Mouse (Mus musculus) liver, adult 2 months (tissue): ENCODE measurements around the gene Pkd2l1. TPM values are rescaled to one million over a fixed set of nuclear protein-coding genes. Genes with fewer than 3 reads are reported as not detected.
A peak's percentile ranks its signal among the peaks of the same experiment; 100 is the strongest.

Experiments
- DNase-seq: peaks from one replicate; pipeline ENCODE4 v3.0.0-alpha.2; 2011; ENCODE audit warnings: low read depth, low spot score; ENCODE audit errors: extremely low read depth
- H3K27ac ChIP-seq: fragments of 200-500 bp; replicated peaks from 2 replicates; pipeline ENCODE4 v1.5.1; 2012; ENCODE audit warnings: low read depth, mild to moderate bottlenecking, control low read depth, inconsistent platforms, low read length; ENCODE audit not compliant: insufficient read depth
- H3K27me3 ChIP-seq: fragments of 200-500 bp; 2 replicates; pipeline ENCODE4 v1.6.1; 2012; ENCODE audit warnings: mild to moderate bottlenecking, moderate library complexity, low read length, inconsistent platforms; ENCODE audit not compliant: control insufficient read depth, insufficient read depth
- H3K36me3 ChIP-seq: fragments of 200-500 bp; 2 replicates; pipeline ENCODE4 v1.6.1; 2012; ENCODE audit warnings: low read length, inconsistent platforms; ENCODE audit not compliant: control insufficient read depth, insufficient read depth
- H3K4me1 ChIP-seq: fragments of 200-500 bp; 2 replicates; pipeline ENCODE4 v1.6.1; 2011; ENCODE audit warnings: low read length; ENCODE audit not compliant: control insufficient read depth, insufficient read depth
- H3K4me3 ChIP-seq: fragments of 200-500 bp; 2 replicates; pipeline ENCODE4 v1.5.1; 2011; ENCODE audit warnings: low read depth, mild to moderate bottlenecking, control low read depth, low read length, moderate library complexity; ENCODE audit not compliant: insufficient read depth
- H3K79me2 ChIP-seq: fragments of 200-500 bp; 2 replicates; pipeline ENCODE4 v1.6.1; 2012; ENCODE audit warnings: inconsistent platforms, mild to moderate bottlenecking, low read length, moderate library complexity; ENCODE audit not compliant: control insufficient read depth, insufficient read depth
- H3K9ac ChIP-seq: fragments of 200-500 bp; 2 replicates; pipeline ENCODE4 v1.6.1; 2012; ENCODE audit warnings: low read depth, mild to moderate bottlenecking, control low read depth, inconsistent platforms, low read length
- CTCF ChIP-seq: fragments of 200-500 bp; IDR thresholded peaks from 2 replicates; pipeline ENCODE4 v1.5.1; 2011; ENCODE audit warnings: low read depth, low read length, control low read depth
- POLR2A ChIP-seq: fragments of 200-500 bp; IDR thresholded peaks from 2 replicates; pipeline ENCODE4 v1.6.1; 2011; ENCODE audit warnings: low read length, control low read depth; ENCODE audit not compliant: insufficient read depth; ENCODE audit errors: extremely low read depth
- WGBS: fragments of 180-500 bp; shearing (Covaris S2); methylation state at CpG from one replicate; pipeline ENCODE4 v1.1.7; 2018; 5-methylcytosine and 5-hydroxymethylcytosine counted together
- polyA plus RNA-seq: library from polyadenylated mRNA; depleted of rRNA; stranded (reverse); fragments of >200 nt; gene quantifications from 2 replicates; pipeline ENCODE4 v1.2.3, GENCODE M21; 2012
- total RNA-seq: library from RNA; depleted of rRNA; stranded (reverse); fragments of >200 nt; gene quantifications from 2 replicates; pipeline ENCODE4 v1.2.3, GENCODE M21; 2014

The Pkd2l1 gene
- total and polyA plus RNA-seq, 2 experiments: not detected

DNA sequence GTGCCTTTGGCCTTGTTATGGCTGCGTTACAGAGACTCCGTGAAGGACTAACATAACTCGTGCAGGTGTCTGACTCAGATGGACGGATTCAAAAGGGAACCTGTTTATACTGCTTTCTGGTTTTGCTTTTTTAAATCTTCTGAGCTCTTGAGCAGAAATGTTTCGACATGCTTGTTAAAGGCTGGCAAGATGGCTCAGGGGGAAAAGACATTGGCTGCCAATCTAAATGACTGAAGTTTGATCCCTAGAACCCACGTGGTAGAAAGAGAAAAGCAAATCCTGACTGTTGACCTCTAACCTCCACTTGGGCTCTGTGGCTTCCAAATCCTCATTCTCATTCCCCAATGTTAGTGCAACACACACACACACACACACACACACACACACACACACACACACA lies 6.3 kb upstream of the Pkd2l1 start:
- Histone ChIP-seq H3K27me3 (no peaks in the 10 kb centered on the region; the same call in 1 of the 2 replicates), H3K27ac (no peak overlapping the region), H3K36me3 (no peaks in the 10 kb centered on the region), H3K9ac (no peak overlapping the region), H3K79me2 (no peaks in the 10 kb centered on the region), H3K4me3 (no peak overlapping the region), H3K4me1 (no peaks in the 10 kb centered on the region)
- DNase-seq: peak; percentile 67
- TF ChIP-seq CTCF: no peak
- no peak for TF ChIP-seq POLR2A
- 73% methylated on average over 6 of the region's 6 CpGs for WGBS

DNA sequence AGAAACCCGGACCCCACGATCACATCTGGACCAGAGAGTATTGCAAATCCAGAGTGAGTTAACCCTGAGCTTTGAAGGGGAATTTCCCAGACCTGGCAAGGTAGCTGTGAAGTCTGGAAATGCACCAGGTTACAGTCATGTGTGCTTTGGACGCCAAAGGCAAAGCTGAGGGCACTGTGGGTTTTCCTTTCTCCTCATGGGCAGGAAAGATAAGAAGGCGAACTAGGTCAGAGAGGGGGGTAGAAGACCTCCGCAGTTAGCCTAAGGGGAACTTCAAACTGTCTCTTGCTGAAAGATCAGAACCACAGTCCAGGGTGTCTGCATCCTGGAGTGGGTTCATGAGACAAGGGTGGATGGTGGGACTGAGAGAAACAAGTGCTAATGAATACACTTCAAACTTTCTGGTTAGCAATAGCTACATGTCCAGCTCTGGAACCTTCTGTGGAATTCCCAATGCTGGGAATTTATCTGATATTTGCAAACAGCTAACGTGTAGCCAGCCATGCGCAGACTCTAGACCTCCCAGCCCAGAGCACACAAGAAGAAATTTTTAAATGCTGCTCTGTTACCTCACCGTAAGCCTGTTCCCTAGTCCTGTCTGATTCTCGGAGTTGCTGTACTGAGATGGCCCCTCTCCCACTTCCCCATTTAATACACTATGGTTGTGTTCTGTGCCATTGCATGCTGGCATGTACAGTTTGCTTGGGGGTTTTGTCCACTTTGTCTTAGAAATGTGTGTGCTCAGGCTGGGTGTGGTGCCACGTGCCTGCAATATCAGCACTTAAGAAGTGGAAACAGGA lies 5.0 kb upstream of the Pkd2l1 start:
- no peak for DNase-seq
- H3K4me1 ChIP-seq: no peaks in the 10 kb centered on the region
- no peak overlapping the region for H3K27ac ChIP-seq
- no peak overlapping the region for H3K4me3 ChIP-seq
- H3K27me3 ChIP-seq: peaks cover 4% of the 10 kb centered on the region; the same call in 1 of the 2 replicates
- H3K79me2 ChIP-seq: no peaks in the 10 kb centered on the region
- H3K9ac ChIP-seq: no peak overlapping the region
- whole genome bisulfite sequencing: 85% methylated on average over 10 of the region's 10 CpGs
- H3K36me3 ChIP-seq: no peaks in the 10 kb centered on the region
- TF ChIP-seq POLR2A: no peak
- no peak for TF ChIP-seq CTCF

DNA sequence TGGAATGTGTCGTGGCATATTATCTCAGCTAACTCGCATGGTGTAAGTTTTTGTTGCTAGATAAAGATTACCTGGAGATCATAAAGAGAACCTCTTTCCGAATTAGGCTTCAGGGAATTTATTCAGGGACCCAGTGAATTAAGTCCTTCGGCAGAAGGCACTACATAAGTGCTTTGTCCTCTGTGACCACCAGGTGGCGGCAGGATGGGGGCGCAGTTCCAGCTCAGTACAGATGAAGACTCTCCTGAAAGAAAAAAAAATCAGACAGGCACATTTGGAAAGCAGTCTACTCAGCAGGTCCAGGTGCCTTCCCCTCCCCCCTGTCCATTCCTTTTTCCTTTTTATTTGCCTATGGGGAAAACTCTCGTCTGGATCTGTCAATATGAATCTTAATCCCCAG lies 2.9 kb upstream of the Pkd2l1 start:
- no peaks in the 10 kb centered on the region for H3K4me1 ChIP-seq
- TF ChIP-seq POLR2A: no peak
- TF ChIP-seq CTCF: peak; percentile 80
- no peak for DNase-seq
- WGBS: 35% methylated on average over 7 of the region's 7 CpGs
- H3K27me3 ChIP-seq: 0 out of 2 replicates have a peak, but pooled peaks cover 4% of the 10 kb centered on the region
- H3K79me2 ChIP-seq: no peaks in the 10 kb centered on the region
- H3K27ac ChIP-seq: no peak overlapping the region
- no peaks in the 10 kb centered on the region for H3K36me3 ChIP-seq
- no peak overlapping the region for H3K9ac ChIP-seq
- H3K4me3 ChIP-seq: no peak overlapping the region; the same call in 1 of the 2 replicates

DNA sequence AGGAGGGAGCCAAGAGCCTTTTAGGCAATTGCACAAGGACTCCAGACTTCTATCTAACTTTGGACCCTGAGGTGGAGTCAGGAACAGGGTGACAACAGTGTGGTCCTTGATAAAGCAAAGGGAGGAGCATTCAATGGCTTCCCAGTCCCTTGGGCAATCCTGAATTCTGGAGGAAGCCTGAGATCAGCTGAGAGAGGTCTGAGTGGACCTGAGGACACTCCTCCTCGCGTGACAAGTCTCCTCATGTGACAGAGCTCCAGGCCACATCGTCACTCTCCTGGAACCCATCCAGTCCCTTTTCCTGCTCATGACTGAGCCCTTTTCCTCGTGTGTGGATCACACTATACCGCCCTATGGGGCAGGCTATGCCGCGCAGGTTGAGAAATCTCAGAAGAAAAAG lies 1.7 kb upstream of the Pkd2l1 start:
- H3K4me3 ChIP-seq: no peak overlapping the region
- no peak for DNase-seq
- H3K27ac ChIP-seq: no peak overlapping the region
- H3K4me1 ChIP-seq: no peaks in the 10 kb centered on the region
- no peak overlapping the region for H3K9ac ChIP-seq
- 0 out of 2 replicates have a peak, but pooled peaks cover 7% of the 10 kb centered on the region for H3K27me3 ChIP-seq
- 76% methylated on average over 7 of the region's 7 CpGs for WGBS
- no peak for TF ChIP-seq CTCF
- no peak for TF ChIP-seq POLR2A
- H3K79me2 ChIP-seq: no peaks in the 10 kb centered on the region
- no peaks in the 10 kb centered on the region for H3K36me3 ChIP-seq

DNA sequence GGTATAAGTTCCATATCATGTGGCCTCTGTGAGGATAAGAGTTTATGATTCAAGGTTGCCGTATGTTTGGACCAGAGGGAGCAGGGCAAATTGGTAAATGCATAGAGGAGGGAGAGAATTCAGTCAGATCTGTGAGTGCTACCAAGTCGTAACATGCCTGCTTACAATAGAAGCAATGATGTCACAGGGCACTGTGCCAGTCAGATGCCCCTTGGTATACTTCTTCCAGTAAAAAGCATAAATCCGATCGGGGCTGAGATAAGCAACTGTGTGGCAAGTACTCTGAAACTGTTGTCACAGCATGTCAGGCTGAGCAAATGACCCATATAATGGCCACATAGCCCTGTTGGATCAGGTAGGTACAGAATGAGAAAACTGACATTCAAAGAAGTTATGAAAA lies 3.2 kb downstream of the Pkd2l1 start:
- Histone ChIP-seq H3K4me3 (no peak overlapping the region), H3K27me3 (peaks cover 9% of the 10 kb centered on the region; the same call in 1 of the 2 replicates), H3K4me1 (no peaks in the 10 kb centered on the region), H3K79me2 (no peaks in the 10 kb centered on the region), H3K36me3 (no peaks in the 10 kb centered on the region), H3K27ac (no peak overlapping the region), H3K9ac (no peak overlapping the region)
- no peak for DNase-seq
- WGBS: 87% methylated on average over 4 of the region's 4 CpGs
- TF ChIP-seq POLR2A: no peak
- TF ChIP-seq CTCF: no peak

DNA sequence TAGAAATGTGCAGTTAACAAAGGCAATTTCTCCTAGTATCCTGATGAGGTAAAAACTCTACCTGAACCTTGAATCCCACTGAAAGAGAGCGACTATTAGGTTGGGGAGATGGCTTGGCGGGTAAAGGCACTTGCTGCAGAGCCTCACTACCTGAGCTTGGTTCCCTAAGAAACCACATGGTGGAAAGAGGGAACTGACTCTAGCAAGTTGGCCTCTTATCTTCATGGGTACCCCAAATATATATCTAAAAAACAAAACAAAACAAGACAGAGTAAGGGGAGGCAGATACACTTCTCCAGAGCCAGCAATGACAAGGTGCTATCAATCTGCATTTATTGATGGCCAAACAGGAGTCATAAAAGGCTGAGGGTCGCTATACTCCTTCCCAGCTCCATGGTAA lies 8.3 kb downstream of the Pkd2l1 start:
- WGBS: 78% methylated on average over 3 of the region's 3 CpGs
- Histone ChIP-seq H3K4me1 (no peaks in the 10 kb centered on the region), H3K4me3 (no peak overlapping the region), H3K9ac (no peak overlapping the region), H3K27me3 (peaks cover 3% of the 10 kb centered on the region; the same call in 1 of the 2 replicates), H3K36me3 (no peaks in the 10 kb centered on the region), H3K27ac (no peak overlapping the region), H3K79me2 (no peaks in the 10 kb centered on the region)
- no peak for DNase-seq
- TF ChIP-seq POLR2A (no peak), CTCF (no peak)
